Mouse (Mus musculus): ENCODE data around the gene Ptgfrn. TPM values are rescaled to one million over a fixed set of nuclear protein-coding genes. Genes with fewer than 3 reads are reported as not detected.

Ptgfrn gene
- total and polyA plus RNA-seq, 3 experiments = not detected

DNA sequence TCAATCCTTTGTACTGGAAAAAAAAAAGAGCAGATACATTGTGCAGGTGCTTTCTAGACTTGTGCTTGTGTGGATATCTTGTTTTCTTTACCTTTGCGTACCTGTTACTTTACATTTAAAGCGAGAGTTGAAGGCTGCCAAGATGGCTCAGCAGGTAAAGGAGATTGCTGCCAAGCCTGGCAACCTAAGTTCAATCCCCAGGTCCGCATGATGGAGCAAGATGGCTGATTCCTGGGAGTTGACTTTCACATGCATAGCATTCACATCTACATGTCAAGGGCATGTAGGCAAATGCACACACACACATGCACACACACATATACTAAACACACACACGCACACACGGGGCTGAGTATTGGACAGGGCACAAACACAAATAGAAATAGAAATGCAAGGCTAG is 14.6 kb upstream of the Ptgfrn start:
- no peak overlapping the region for H3K27ac ChIP-seq (ENCODE audit: insufficient read depth, low read depth)
- TF ChIP-seq JUN (IDR thresholded peaks at IDR 0.05; ENCODE audit: insufficient read depth, low read depth, low read length) = no peak
- TF ChIP-seq EP300 (IDR thresholded peaks at IDR 0.05; ENCODE audit: low read length) = no peak
- no peak for TF ChIP-seq NELFE (IDR thresholded peaks at IDR 0.05; ENCODE audit: low read depth, low read length)
- TF ChIP-seq TBP (conservative IDR thresholded peaks at IDR 0.05; ENCODE audit: low read depth, low read length) = no peak
- no peak for TF ChIP-seq IRF4 (IDR thresholded peaks at IDR 0.05; ENCODE audit: low read depth, low read length)
- no peak for TF ChIP-seq BHLHE40 (IDR thresholded peaks at IDR 0.05; ENCODE audit: low read depth, low read length)
- no peak for TF ChIP-seq UBTF (IDR thresholded peaks at IDR 0.05; ENCODE audit: low read depth, low read length)
- TF ChIP-seq ZNF384 (IDR thresholded peaks at IDR 0.05; ENCODE audit: low read depth, low read length) = no peak
- TF ChIP-seq PAX5 (IDR thresholded peaks at IDR 0.05; ENCODE audit: low read length) = no peak
- TF ChIP-seq GABPA (IDR thresholded peaks at IDR 0.05; ENCODE audit: insufficient replicate concordance, low read depth, low read length) = no peak
- no peak for TF ChIP-seq ZKSCAN1 (IDR thresholded peaks at IDR 0.05; ENCODE audit: borderline replicate concordance, low read depth, low read length)
- no peak for TF ChIP-seq KAT2A (IDR thresholded peaks at IDR 0.05; ENCODE audit: insufficient replicate concordance, low read length)
- TF ChIP-seq E2F4 (IDR thresholded peaks at IDR 0.05; ENCODE audit: insufficient replicate concordance, low read depth, low read length) = no peak
- TF ChIP-seq POLR2AphosphoS2 (IDR thresholded peaks at IDR 0.05; ENCODE audit: low read depth, low read length) = no peak
- TF ChIP-seq CTCF (conservative IDR thresholded peaks at IDR 0.05 in 1 of 2, IDR thresholded peaks at IDR 0.05 in 1 of 2; ENCODE audit: low read depth in 2 of 2, low read length in 2 of 2) = no peak
- TF ChIP-seq ZMIZ1 (IDR thresholded peaks at IDR 0.05; ENCODE audit: low read depth, low read length) = no peak
- no peak for TF ChIP-seq MYC (IDR thresholded peaks at IDR 0.05; ENCODE audit: low read depth, low read length)
- peaks cover 0 to 5% of the 10 kb centered on the region in 2 experiments; a peak in 2 of 4 replicates for H3K4me1 ChIP-seq (ENCODE audit: control insufficient read depth in 1 of 2, insufficient read depth in 2 of 2)
- dilution Hi-C loops (cut with MboI; ENCODE audit: extremely low pct_ligation_motif_present, extremely low pct_unique_long_range_greater_than_20kb, low sequenced_read_pairs) = no loop called here
- H3K27me3 ChIP-seq (replicated peaks) = no peaks in the 10 kb centered on the region
- H3K4me3 ChIP-seq (replicated peaks in 1 of 3; ENCODE audit: low read depth in 2 of 3, low read length in 2 of 3, poor library complexity in 1 of 3) = no peak overlapping the region
- H3K4me2 ChIP-seq (ENCODE audit: insufficient read depth, low read depth, poor library complexity, severe bottlenecking) = no peak overlapping the region
- DNase-seq (ENCODE audit: extremely low read depth) = no peak
- in situ Hi-C loops (cut with MboI; ENCODE audit: low pct_ligation_motif_present, low pct_unique_long_range_greater_than_20kb, low sequenced_read_pairs) = no loop called here
- no peaks in the 10 kb centered on the region for H3K79me2 ChIP-seq (replicated peaks; ENCODE audit: control insufficient read depth, extremely low read depth, insufficient read depth, poor library complexity, severe bottlenecking)
- H3K9me3 ChIP-seq (replicated peaks; ENCODE audit: low read length) = no peaks in the 10 kb centered on the region
- no peak overlapping the region for H3K9ac ChIP-seq (ENCODE audit: insufficient read depth, low read depth)
- H3K36me3 ChIP-seq (replicated peaks in 1 of 2; ENCODE audit: control insufficient read depth in 1 of 2, insufficient read depth in 1 of 2, low read length in 1 of 2) = no peaks in the 10 kb centered on the region

DNA sequence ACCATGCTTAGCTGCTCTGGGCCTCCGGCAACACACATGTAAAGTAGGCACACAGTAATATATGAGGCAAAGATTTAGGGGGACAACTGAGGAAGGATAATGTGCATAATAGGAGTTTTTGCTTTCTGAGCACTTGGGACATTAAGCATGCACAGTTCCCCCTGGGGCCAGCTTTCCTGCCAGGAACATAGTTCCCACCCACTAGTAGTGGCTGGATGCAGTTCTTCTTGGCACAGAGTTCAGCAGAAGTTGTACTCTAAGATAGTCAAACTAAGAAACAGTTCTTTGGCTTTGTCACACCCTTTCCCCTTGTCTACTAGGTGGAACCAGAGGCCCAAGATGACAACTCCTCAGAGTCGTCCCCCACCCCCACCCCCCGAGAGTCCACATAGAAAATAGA is 12.4 kb upstream of the Ptgfrn start:
- no peaks in the 10 kb centered on the region for H3K27me3 ChIP-seq (replicated peaks)
- in situ Hi-C loops (cut with MboI; ENCODE audit: low pct_ligation_motif_present, low pct_unique_long_range_greater_than_20kb, low sequenced_read_pairs) = no loop called here
- dilution Hi-C loops (cut with MboI; ENCODE audit: extremely low pct_ligation_motif_present, extremely low pct_unique_long_range_greater_than_20kb, low sequenced_read_pairs) = no loop called here

More for the DNA sequence above, 12.4 kb upstream of the Ptgfrn start:
- H3K36me3 ChIP-seq (replicated peaks in 1 of 2; ENCODE audit: control insufficient read depth in 1 of 2, insufficient read depth in 1 of 2, low read length in 1 of 2) = no peaks in the 10 kb centered on the region
- H3K4me1 ChIP-seq (ENCODE audit: control insufficient read depth in 1 of 2, insufficient read depth in 2 of 2) = peaks cover 0 to 5% of the 10 kb centered on the region in 2 experiments; a peak in 2 of 4 replicates
- no peak for DNase-seq (ENCODE audit: extremely low read depth)
- H3K79me2 ChIP-seq (replicated peaks; ENCODE audit: control insufficient read depth, extremely low read depth, insufficient read depth, poor library complexity, severe bottlenecking) = no peaks in the 10 kb centered on the region
- TF ChIP-seq SIN3A (IDR thresholded peaks at IDR 0.05; ENCODE audit: low read length) (no peak), MAFK (IDR thresholded peaks at IDR 0.05; ENCODE audit: insufficient replicate concordance, low read length) (no peak), CHD1 (IDR thresholded peaks at IDR 0.05; ENCODE audit: low read depth, low read length) (no peak), IRF4 (IDR thresholded peaks at IDR 0.05; ENCODE audit: low read depth, low read length) (no peak), EP300 (IDR thresholded peaks at IDR 0.05; ENCODE audit: low read length) (no peak), JUN (IDR thresholded peaks at IDR 0.05; ENCODE audit: insufficient read depth, low read depth, low read length) (no peak), MYC (IDR thresholded peaks at IDR 0.05; ENCODE audit: low read depth, low read length) (no peak), JUND (conservative IDR thresholded peaks at IDR 0.05; ENCODE audit: low read depth, low read length) (no peak), NELFE (IDR thresholded peaks at IDR 0.05; ENCODE audit: low read depth, low read length) (no peak), E2F4 (IDR thresholded peaks at IDR 0.05; ENCODE audit: insufficient replicate concordance, low read depth, low read length) (no peak), NRF1 (IDR thresholded peaks at IDR 0.05; ENCODE audit: low read depth, low read length) (no peak), CHD2 (IDR thresholded peaks at IDR 0.05; ENCODE audit: low read length) (no peak), GABPA (IDR thresholded peaks at IDR 0.05; ENCODE audit: insufficient replicate concordance, low read depth, low read length) (no peak), POLR2AphosphoS2 (IDR thresholded peaks at IDR 0.05; ENCODE audit: low read depth, low read length) (no peak), POLR2A (IDR thresholded peaks at IDR 0.05; ENCODE audit: low read depth, low read length) (no peak), CTCF (conservative IDR thresholded peaks at IDR 0.05 in 1 of 2, IDR thresholded peaks at IDR 0.05 in 1 of 2; ENCODE audit: low read depth in 2 of 2, low read length in 2 of 2) (no peak), MAX (IDR thresholded peaks at IDR 0.05; ENCODE audit: low read length) (no peak), TCF12 (IDR thresholded peaks at IDR 0.05; ENCODE audit: low read depth, low read length) (no peak), ELF1 (IDR thresholded peaks at IDR 0.05; ENCODE audit: low read depth, low read length) (no peak), MAZ (IDR thresholded peaks at IDR 0.05; ENCODE audit: low read depth, low read length) (no peak)
- H3K9me3 ChIP-seq (replicated peaks; ENCODE audit: low read length) = peaks cover 2% of the 10 kb centered on the region
- no peak overlapping the region for H3K9ac ChIP-seq (ENCODE audit: insufficient read depth, low read depth)
- H3K4me2 ChIP-seq (ENCODE audit: insufficient read depth, low read depth, poor library complexity, severe bottlenecking) = no peak overlapping the region
- no peak overlapping the region for H3K4me3 ChIP-seq (replicated peaks in 1 of 3; ENCODE audit: low read depth in 2 of 3, low read length in 2 of 3, poor library complexity in 1 of 3)
- H3K27ac ChIP-seq (ENCODE audit: insufficient read depth, low read depth) = no peak overlapping the region
